Mouse (Mus musculus): ENCODE results near the gene Chst12. TPM values are rescaled to one million over a fixed set of nuclear protein-coding genes. Genes with fewer than 3 reads are reported as not detected.

The Chst12 gene
- polyA plus RNA-seq, 1 experiment: 22.5 TPM

- no peak overlapping the region for H3K4me3 ChIP-seq (replicated peaks; ENCODE audit: insufficient read depth, low read depth, low read length)
- H3K27ac ChIP-seq (ENCODE audit: insufficient read depth, low read length): no peak overlapping the region
- H3K27me3 ChIP-seq (ENCODE audit: control insufficient read depth, insufficient read depth, low read length): no peaks in the 10 kb centered on the region; the same call in 1 of the 2 replicates
- DNase-seq: no peak
- H3K4me1 ChIP-seq (ENCODE audit: control insufficient read depth, insufficient read depth, low read length): no peaks in the 10 kb centered on the region
- WGBS: 87% methylated on average over 7 of the region's 7 CpGs
- no peak for TF ChIP-seq POLR2A (IDR thresholded peaks at IDR 0.05; ENCODE audit: borderline replicate concordance, insufficient read depth, low read length)
- no peak for TF ChIP-seq CTCF (IDR thresholded peaks at IDR 0.05; ENCODE audit: borderline replicate concordance, insufficient read depth, low read depth, low read length)
Observed at GRCm38 (mm10) chr5:140553719-140554118, 48.4 kb downstream of the Chst12 start.

- TF ChIP-seq POLR2A (IDR thresholded peaks at IDR 0.05; ENCODE audit: borderline replicate concordance, insufficient read depth, low read length) (no peak), CTCF (IDR thresholded peaks at IDR 0.05; ENCODE audit: borderline replicate concordance, insufficient read depth, low read depth, low read length) (no peak)
- H3K4me3 ChIP-seq (replicated peaks; ENCODE audit: insufficient read depth, low read depth, low read length): no peak overlapping the region
- H3K27ac ChIP-seq (ENCODE audit: insufficient read depth, low read length): no peak overlapping the region
- H3K4me1 ChIP-seq (ENCODE audit: control insufficient read depth, insufficient read depth, low read length): no peaks in the 10 kb centered on the region
- no peak for DNase-seq
- WGBS: 51% methylated on average over 3 of the region's 3 CpGs
- no peaks in the 10 kb centered on the region for H3K27me3 ChIP-seq (ENCODE audit: control insufficient read depth, insufficient read depth, low read length)
Observed at GRCm38 (mm10) chr5:140556859-140557258, 51.5 kb downstream of the Chst12 start.

GRCm38 (mm10) chr5:140562601-140563000, 57.3 kb downstream of the Chst12 start:
- 82% methylated on average over 9 of the region's 9 CpGs for WGBS
- no peaks in the 10 kb centered on the region for H3K27me3 ChIP-seq (ENCODE audit: control insufficient read depth, insufficient read depth, low read length)
- no peak overlapping the region for H3K27ac ChIP-seq (ENCODE audit: insufficient read depth, low read length)
- H3K4me1 ChIP-seq (ENCODE audit: control insufficient read depth, insufficient read depth, low read length): no peaks in the 10 kb centered on the region
- TF ChIP-seq POLR2A (IDR thresholded peaks at IDR 0.05; ENCODE audit: borderline replicate concordance, insufficient read depth, low read length): no peak
- no peak for TF ChIP-seq CTCF (IDR thresholded peaks at IDR 0.05; ENCODE audit: borderline replicate concordance, insufficient read depth, low read depth, low read length)
- DNase-seq: no peak
- H3K4me3 ChIP-seq (replicated peaks; ENCODE audit: insufficient read depth, low read depth, low read length): no peak overlapping the region

- no peak within 1 kb of the TSS for H3K27ac ChIP-seq (ENCODE audit: insufficient read depth, low read length)
- WGBS: 91% methylated on average over 4 of the region's 4 CpGs
- TF ChIP-seq CTCF (IDR thresholded peaks at IDR 0.05; ENCODE audit: borderline replicate concordance, insufficient read depth, low read depth, low read length) (no peak), POLR2A (IDR thresholded peaks at IDR 0.05; ENCODE audit: borderline replicate concordance, insufficient read depth, low read length) (no peak)
Observed at GRCm38 (mm10) chr5:140564896-140565295, 59.5 kb downstream of the Chst12 start, which contains the start of gene Grifin. Gene Grifin, minus strand, starts transcription at chr5:140565071.

DNA sequence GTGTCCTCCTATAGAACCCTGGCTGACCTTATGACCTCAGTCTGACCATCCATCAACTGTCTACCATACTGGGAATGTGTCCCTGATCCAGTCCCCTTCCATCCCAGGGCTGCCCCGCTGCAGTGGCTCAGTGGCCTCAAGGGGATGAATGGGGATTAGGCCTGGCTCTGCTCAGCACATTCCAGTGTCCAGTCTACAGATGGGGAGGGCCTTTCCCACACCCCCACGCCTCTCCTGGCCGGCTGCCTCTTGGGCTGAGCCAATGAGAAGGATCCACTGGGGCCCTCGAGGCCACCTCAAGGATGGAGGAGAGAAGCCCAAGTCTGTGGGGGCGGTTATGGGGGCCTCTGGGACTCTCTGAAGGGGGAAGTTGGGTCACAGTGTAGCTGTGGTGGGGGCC, 60.1 kb downstream of the Chst12 start:
- TF ChIP-seq POLR2A (IDR thresholded peaks at IDR 0.05; ENCODE audit: borderline replicate concordance, insufficient read depth, low read length) (no peak), CTCF (IDR thresholded peaks at IDR 0.05; ENCODE audit: borderline replicate concordance, insufficient read depth, low read depth, low read length) (no peak)
- H3K4me3 ChIP-seq (replicated peaks; ENCODE audit: insufficient read depth, low read depth, low read length): no peak overlapping the region
- H3K4me1 ChIP-seq (ENCODE audit: control insufficient read depth, insufficient read depth, low read length): no peaks in the 10 kb centered on the region
- DNase-seq: peak in 1 of 2 experiments; percentile 35
- 33% methylated on average over 5 of the region's 5 CpGs for WGBS
- no peak overlapping the region for H3K27ac ChIP-seq (ENCODE audit: insufficient read depth, low read length)
- H3K27me3 ChIP-seq (ENCODE audit: control insufficient read depth, insufficient read depth, low read length): no peaks in the 10 kb centered on the region

More at GRCm38 (mm10) chr5:140564896-140565295, 59.5 kb downstream of the Chst12 start, which contains the start of gene Grifin:
- H3K4me1 ChIP-seq (ENCODE audit: control insufficient read depth, insufficient read depth, low read length): no peaks in the 10 kb centered on the region
- no peak for DNase-seq
- no peaks in the 10 kb centered on the region for H3K27me3 ChIP-seq (ENCODE audit: control insufficient read depth, insufficient read depth, low read length)
- no peak within 1 kb of the TSS for H3K4me3 ChIP-seq (replicated peaks; ENCODE audit: insufficient read depth, low read depth, low read length)

DNA sequence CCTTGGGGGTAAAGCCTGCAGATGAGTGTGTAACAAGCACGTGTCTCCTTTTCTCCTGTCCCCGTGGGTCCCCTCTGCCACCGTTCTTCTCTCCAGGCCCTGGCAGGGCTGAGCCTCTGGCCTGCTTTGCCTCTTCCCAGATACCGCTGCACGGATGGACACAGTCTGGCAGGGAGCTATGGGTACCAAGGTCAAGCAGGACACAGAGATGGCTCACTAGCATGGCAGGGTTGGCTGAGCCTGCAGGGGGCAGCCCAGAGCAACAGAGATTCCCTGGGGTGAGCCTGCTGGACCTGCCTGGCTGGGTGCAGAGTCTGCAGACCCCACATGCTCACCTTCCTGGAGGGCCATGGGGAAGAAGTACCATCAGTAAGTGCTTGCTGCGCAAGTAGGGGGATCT, 60.5 kb downstream of the Chst12 start:
- DNase-seq: peak; percentile 21 to 25
- Histone ChIP-seq H3K27me3 (ENCODE audit: control insufficient read depth, insufficient read depth, low read length) (no peaks in the 10 kb centered on the region), H3K4me1 (ENCODE audit: control insufficient read depth, insufficient read depth, low read length) (no peaks in the 10 kb centered on the region), H3K27ac (ENCODE audit: insufficient read depth, low read length) (no peak overlapping the region), H3K4me3 (replicated peaks; ENCODE audit: insufficient read depth, low read depth, low read length) (no peak overlapping the region)
- whole genome bisulfite sequencing: 46% methylated on average over 6 of the region's 6 CpGs
- no peak for TF ChIP-seq POLR2A (IDR thresholded peaks at IDR 0.05; ENCODE audit: borderline replicate concordance, insufficient read depth, low read length)
- TF ChIP-seq CTCF (IDR thresholded peaks at IDR 0.05; ENCODE audit: borderline replicate concordance, insufficient read depth, low read depth, low read length): 0 out of 2 replicates have a peak, but pooled peaks have one; percentile 14

GRCm38 (mm10) chr5:140566271-140566670, 60.9 kb downstream of the Chst12 start:
- Histone ChIP-seq H3K4me3 (replicated peaks; ENCODE audit: insufficient read depth, low read depth, low read length) (no peak overlapping the region), H3K27me3 (ENCODE audit: control insufficient read depth, insufficient read depth, low read length) (no peaks in the 10 kb centered on the region), H3K4me1 (ENCODE audit: control insufficient read depth, insufficient read depth, low read length) (no peaks in the 10 kb centered on the region), H3K27ac (ENCODE audit: insufficient read depth, low read length) (no peak overlapping the region)
- WGBS: 91% methylated on average over 4 of the region's 4 CpGs
- no peak for TF ChIP-seq POLR2A (IDR thresholded peaks at IDR 0.05; ENCODE audit: borderline replicate concordance, insufficient read depth, low read length)
- TF ChIP-seq CTCF (IDR thresholded peaks at IDR 0.05; ENCODE audit: borderline replicate concordance, insufficient read depth, low read depth, low read length): no peak
- DNase-seq: no peak

DNA sequence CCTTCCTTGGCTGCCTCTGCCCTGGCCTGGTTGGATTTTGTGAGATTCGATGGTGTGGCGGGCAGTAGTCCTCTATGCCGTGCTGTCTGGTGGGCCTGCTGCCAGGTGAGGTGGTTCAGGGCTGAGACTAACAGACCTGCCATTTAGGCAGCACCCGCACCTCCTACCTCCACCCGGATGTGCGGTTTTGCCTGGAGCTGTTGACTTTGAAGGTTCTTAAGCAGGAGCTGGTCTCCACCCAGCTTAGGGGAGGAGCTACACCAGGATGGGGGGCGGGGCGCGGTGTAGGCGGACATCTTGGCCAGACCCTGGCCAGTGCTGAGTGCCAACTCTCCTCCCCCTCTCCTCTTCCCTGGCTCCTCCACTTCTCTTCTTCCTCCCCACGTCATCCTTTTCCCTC, 62.0 kb downstream of the Chst12 start:
- no peaks in the 10 kb centered on the region for H3K27me3 ChIP-seq (ENCODE audit: control insufficient read depth, insufficient read depth, low read length)
- WGBS: 21% methylated on average over 11 of the region's 11 CpGs
- H3K4me3 ChIP-seq (replicated peaks; ENCODE audit: insufficient read depth, low read depth, low read length): no peak overlapping the region
- TF ChIP-seq CTCF (IDR thresholded peaks at IDR 0.05; ENCODE audit: borderline replicate concordance, insufficient read depth, low read depth, low read length) (no peak), POLR2A (IDR thresholded peaks at IDR 0.05; ENCODE audit: borderline replicate concordance, insufficient read depth, low read length) (no peak)
- H3K4me1 ChIP-seq (ENCODE audit: control insufficient read depth, insufficient read depth, low read length): no peaks in the 10 kb centered on the region
- no peak overlapping the region for H3K27ac ChIP-seq (ENCODE audit: insufficient read depth, low read length)
- peak; percentile 17 to 23 for DNase-seq

All from cerebellum, adult 2 months (tissue).